Mouse (Mus musculus) neural tube, embryonic 11.5 days (tissue): ENCODE measurements around the gene Bag5. TPM values are rescaled to one million over a fixed set of nuclear protein-coding genes. Genes with fewer than 3 reads are reported as not detected.
"Not testable (repeated sequence)": the region's sequence is repeated elsewhere in the genome, so short reads cannot be mapped to it uniquely, and the experiment has no call there.

Experiments used
- ATAC-seq: fragments of 200-750 bp; cut with Nextera tagmentation; 2 replicates; pipeline ENCODE4 v1.8.0; 2017; ENCODE audit warnings: moderate number of reproducible peaks, mild to moderate bottlenecking, moderate TSS enrichment, moderate library complexity; ENCODE audit not compliant: insufficient read depth, low FRiP score, low TSS enrichment
- DNase-seq: peaks from one replicate; pipeline ENCODE4 v3.0.0-alpha.2; 2015; ENCODE audit warnings: low spot score
- H3K27ac ChIP-seq: fragments of 300-500 bp; sonication (generic); 2 replicates; pipeline ENCODE4 v1.5.1; 2014; ENCODE audit warnings: low read depth, mild to moderate bottlenecking, low read length
- H3K27me3 ChIP-seq: fragments of 300-500 bp; sonication (generic); 2 replicates; pipeline ENCODE4 v1.6.1; 2014; ENCODE audit warnings: mild to moderate bottlenecking, low read length, mixed read lengths; ENCODE audit not compliant: control insufficient read depth, insufficient read depth
- H3K36me3 ChIP-seq: fragments of 300-500 bp; sonication (generic); 2 replicates; pipeline ENCODE4 v1.6.1; 2014; ENCODE audit warnings: mild to moderate bottlenecking, low read length, moderate library complexity, mixed read lengths; ENCODE audit not compliant: control insufficient read depth, insufficient read depth
- H3K4me1 ChIP-seq: fragments of 300-500 bp; sonication (generic); 2 replicates; pipeline ENCODE4 v1.6.1; 2014; ENCODE audit warnings: low read length, mixed read lengths; ENCODE audit not compliant: control insufficient read depth, insufficient read depth
- H3K4me2 ChIP-seq: fragments of 300-500 bp; sonication (generic); 2 replicates; pipeline ENCODE4 v1.6.1; 2014; ENCODE audit warnings: low read depth, mild to moderate bottlenecking, moderate library complexity
- H3K4me3 ChIP-seq: fragments of 300-500 bp; sonication (generic); 2 replicates; pipeline ENCODE4 v1.5.1; 2014; ENCODE audit warnings: low read depth, low read length
- H3K9ac ChIP-seq: fragments of 300-500 bp; sonication (generic); 2 replicates; pipeline ENCODE4 v1.6.1; 2014; ENCODE audit warnings: mild to moderate bottlenecking, low read length
- H3K9me3 ChIP-seq: fragments of 300-500 bp; sonication (generic); 2 replicates; pipeline ENCODE4 v1.6.1; 2016; ENCODE audit warnings: low read length; ENCODE audit not compliant: control insufficient read depth
- WGBS: fragments of 180-500 bp; shearing (Covaris S2); extraction: QIAGEN DNeasy Blood & Tissue Kit; methylation state at CpG from one replicate; pipeline ENCODE4 v1.1.7; 2014; 5-methylcytosine and 5-hydroxymethylcytosine counted together
- polyA plus RNA-seq: library from polyadenylated mRNA; unstranded; fragments of >200 nt; fragmentation: Nextera tagmentation; extraction: Ambion mirVana; gene quantifications from 2 replicates; pipeline ENCODE4 v1.2.1, GENCODE M21; 2014

The Bag5 gene
- polyA plus RNA-seq, 1 experiment from 2014 or later = 60.0 TPM

- WGBS = 79% methylated on average over 2 of the region's 2 CpGs
- H3K27ac ChIP-seq = no peak overlapping the region
Observed at GRCm38 (mm10) chr12:111743419-111743818, 30.4 kb upstream of the Bag5 start.

GRCm38 (mm10) chr12:111741338-111741737 lies 28.3 kb upstream of the Bag5 start:
- Histone ChIP-seq H3K27ac (no peak overlapping the region), H3K9me3 (no peaks in the 10 kb centered on the region), H3K36me3 (no peaks in the 10 kb centered on the region), H3K27me3 (no peaks in the 10 kb centered on the region), H3K4me1 (no peaks in the 10 kb centered on the region), H3K4me3 (no peak overlapping the region), H3K9ac (no peak overlapping the region), H3K4me2 (no peak overlapping the region)
- 64% methylated on average over 8 of the region's 8 CpGs for WGBS
- ATAC-seq (no peak), DNase-seq (no peak)

More at GRCm38 (mm10) chr12:111743419-111743818, 30.4 kb upstream of the Bag5 start:
- no peak overlapping the region for H3K4me2 ChIP-seq
- H3K9ac ChIP-seq = no peak overlapping the region
- no peaks in the 10 kb centered on the region for H3K9me3 ChIP-seq
- no peak for DNase-seq
- ATAC-seq = no peak
- H3K4me1 ChIP-seq = no peaks in the 10 kb centered on the region
- H3K4me3 ChIP-seq = no peak overlapping the region
- no peaks in the 10 kb centered on the region for H3K27me3 ChIP-seq
- no peaks in the 10 kb centered on the region for H3K36me3 ChIP-seq

- H3K4me2 ChIP-seq = no peak overlapping the region
- WGBS = 14% methylated on average over 3 of the region's 3 CpGs
- no peaks in the 10 kb centered on the region for H3K4me1 ChIP-seq
- H3K4me3 ChIP-seq = no peak overlapping the region
- ATAC-seq = no peak
- H3K9ac ChIP-seq = no peak overlapping the region
- H3K27me3 ChIP-seq = no peaks in the 10 kb centered on the region
- peak; percentile 65 for DNase-seq
- H3K9me3 ChIP-seq = no peaks in the 10 kb centered on the region
- no peaks in the 10 kb centered on the region for H3K36me3 ChIP-seq
- no peak overlapping the region for H3K27ac ChIP-seq
Observed at GRCm38 (mm10) chr12:111738754-111739153, 25.7 kb upstream of the Bag5 start.

- H3K36me3 ChIP-seq = no peaks in the 10 kb centered on the region
- ATAC-seq = no peak
- H3K4me3 ChIP-seq = no peak overlapping the region
- 79% methylated on average over 9 of the region's 9 CpGs for WGBS
- no peak overlapping the region for H3K27ac ChIP-seq
- H3K4me2 ChIP-seq = no peak overlapping the region
- DNase-seq = no peak
- no peaks in the 10 kb centered on the region for H3K9me3 ChIP-seq
- H3K4me1 ChIP-seq = no peaks in the 10 kb centered on the region
- no peaks in the 10 kb centered on the region for H3K27me3 ChIP-seq
- H3K9ac ChIP-seq = no peak overlapping the region
Observed at GRCm38 (mm10) chr12:111737370-111737769, 24.3 kb upstream of the Bag5 start.

- H3K27me3 ChIP-seq, H3K36me3 ChIP-seq, H3K27ac ChIP-seq, H3K4me2 ChIP-seq, H3K4me3 ChIP-seq, H3K9ac ChIP-seq, H3K9me3 ChIP-seq, DNase-seq, ATAC-seq, H3K4me1 ChIP-seq: not testable (repeated sequence)
- 90% methylated on average over 8 of the region's 8 CpGs for WGBS
Observed at GRCm38 (mm10) chr12:111736676-111737075, 23.6 kb upstream of the Bag5 start.

- no peaks in the 10 kb centered on the region for H3K4me1 ChIP-seq
- no peaks in the 10 kb centered on the region; the same call in 1 of the 2 replicates for H3K36me3 ChIP-seq
- no peak overlapping the region for H3K4me2 ChIP-seq
- H3K4me3 ChIP-seq = no peak overlapping the region
- H3K9me3 ChIP-seq = no peaks in the 10 kb centered on the region
- no peak for ATAC-seq
- H3K9ac ChIP-seq = no peak overlapping the region
- WGBS = 93% methylated on average over 3 of the region's 3 CpGs
- no peak overlapping the region for H3K27ac ChIP-seq
- DNase-seq = no peak
- no peaks in the 10 kb centered on the region for H3K27me3 ChIP-seq
Observed at GRCm38 (mm10) chr12:111734912-111735311, 21.9 kb upstream of the Bag5 start.

GRCm38 (mm10) chr12:111732921-111733320 lies 19.9 kb upstream of the Bag5 start:
- ATAC-seq = no peak
- Histone ChIP-seq H3K27me3 (no peaks in the 10 kb centered on the region), H3K4me3 (no peak overlapping the region), H3K9me3 (no peaks in the 10 kb centered on the region), H3K4me1 (no peaks in the 10 kb centered on the region), H3K9ac (no peak overlapping the region), H3K36me3 (no peaks in the 10 kb centered on the region; the same call in 1 of the 2 replicates), H3K27ac (no peak overlapping the region), H3K4me2 (no peak overlapping the region)
- no peak for DNase-seq
- 62% methylated on average over 5 of the region's 5 CpGs for WGBS

GRCm38 (mm10) chr12:111731822-111732807 lies 19.1 kb upstream of the Bag5 start:
- no peak overlapping the region for H3K9ac ChIP-seq
- WGBS = 34% methylated on average over 30 of the region's 30 CpGs
- no peak overlapping the region for H3K27ac ChIP-seq
- H3K36me3 ChIP-seq = no peaks in the 10 kb centered on the region; the same call in 1 of the 2 replicates
- no peaks in the 10 kb centered on the region for H3K4me1 ChIP-seq
- ATAC-seq = peak; percentile 74
- peak; percentile 95 for DNase-seq
- no peaks in the 10 kb centered on the region for H3K9me3 ChIP-seq
- H3K4me2 ChIP-seq = 0 out of 2 replicates have a peak overlapping the region, but pooled peaks have one; percentile 14
- no peaks in the 10 kb centered on the region for H3K27me3 ChIP-seq
- H3K4me3 ChIP-seq = no peak overlapping the region

- ATAC-seq (no peak), DNase-seq (no peak)
- Histone ChIP-seq H3K9me3 (no peaks in the 10 kb centered on the region), H3K4me2 (no peak overlapping the region), H3K27ac (no peak overlapping the region), H3K36me3 (no peaks in the 10 kb centered on the region; the same call in 1 of the 2 replicates), H3K9ac (no peak overlapping the region), H3K4me3 (no peak overlapping the region), H3K4me1 (0 out of 2 replicates have a peak, but pooled peaks cover 3% of the 10 kb centered on the region), H3K27me3 (no peaks in the 10 kb centered on the region)
- WGBS = 91% methylated on average over 1 of the region's 1 CpGs
Observed at GRCm38 (mm10) chr12:111727956-111728355, 14.9 kb upstream of the Bag5 start.
